Mouse (Mus musculus): Measurements from ENCODE around the gene Dcun1d3. TPM values are rescaled to one million over a fixed set of nuclear protein-coding genes. Genes with fewer than 3 reads are reported as not detected.

Dcun1d3 gene
- polyA plus RNA-seq, 1 experiment, result 10.7 TPM

DNA sequence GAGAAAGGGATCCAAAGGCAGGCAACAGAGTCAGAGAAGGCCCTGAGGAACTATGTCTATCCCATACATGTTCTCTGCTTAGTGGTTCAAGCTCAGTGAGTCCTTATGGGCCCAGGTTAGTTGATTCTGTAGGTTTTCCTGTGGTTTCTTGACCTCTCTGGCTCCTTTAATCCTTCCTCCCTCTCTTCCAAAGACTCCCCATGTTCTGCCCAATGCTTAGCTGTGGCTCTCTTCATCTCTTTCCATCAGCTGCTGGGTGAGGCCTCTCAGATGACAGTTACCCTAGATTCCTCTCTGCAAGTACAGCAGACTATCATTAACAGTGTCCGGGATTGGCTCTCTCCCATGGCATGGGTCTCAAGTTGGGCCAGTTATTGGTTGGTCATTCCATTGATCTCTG is 60.7 kb downstream of the Dcun1d3 start:
- no peak for DNase-seq (ENCODE audit: extremely low spot score in 1 of 2, low spot score in 1 of 2)

DNA sequence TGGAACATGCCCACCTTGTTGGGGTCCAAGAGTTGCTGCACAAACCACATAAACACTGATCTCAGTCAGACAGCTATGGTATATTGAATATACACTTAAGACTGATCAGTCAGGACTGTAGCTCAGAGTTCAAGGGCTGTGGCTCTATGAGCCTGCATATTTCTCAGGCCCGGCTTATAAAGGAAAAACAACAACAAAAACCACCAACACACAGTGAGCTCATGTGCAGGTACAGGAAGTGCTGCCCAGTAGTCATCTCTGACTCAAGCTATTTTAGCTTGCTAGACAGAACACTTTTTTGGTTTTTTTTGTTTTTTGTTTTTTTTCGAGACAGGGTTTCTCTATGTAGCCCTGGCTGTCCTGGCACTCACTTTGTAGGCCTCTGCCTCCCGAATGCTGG is 87.4 kb downstream of the Dcun1d3 start:
- no peak for DNase-seq (ENCODE audit: extremely low spot score in 1 of 2, low spot score in 1 of 2)

DNA sequence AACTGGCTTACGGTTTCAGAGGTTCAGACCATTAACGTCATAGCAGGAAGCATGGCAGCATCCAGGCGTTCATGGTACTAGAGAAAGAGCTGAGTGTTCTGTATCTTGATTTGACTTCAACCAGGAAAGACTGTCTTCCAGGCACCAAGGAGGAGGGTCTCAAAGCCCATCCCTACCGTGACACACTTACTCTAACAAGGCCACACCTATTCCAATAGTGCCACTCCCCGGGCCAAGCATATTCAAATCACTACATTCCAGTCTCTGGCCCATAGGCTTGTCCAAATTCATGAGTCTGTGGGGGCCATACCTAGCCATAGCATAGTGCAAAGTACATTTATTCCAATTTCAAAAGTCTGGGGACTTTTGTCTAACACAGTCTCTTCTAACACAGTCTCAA is 88.7 kb downstream of the Dcun1d3 start:
- no peak for DNase-seq (ENCODE audit: extremely low spot score in 1 of 2, low spot score in 1 of 2)

Other genes with a start within 250 kb of the Dcun1d3 start
- gene Acsm4, start 206.3 kb downstream of the Dcun1d3 start, polyA plus RNA-seq (2012; rRNA removed), result 0.16 and 0.23 TPM in 2 replicates
- 35.9 and 36.7 TPM in 2 replicates for gene Thumpd1, start 175.5 kb downstream of the Dcun1d3 start, polyA plus RNA-seq (2012; rRNA removed)
- 0.04 and 0.12 TPM in 2 replicates for gene Acsm3, start 135.4 kb downstream of the Dcun1d3 start, polyA plus RNA-seq (2012; rRNA removed)
- gene Rexo5, start 102.3 kb downstream of the Dcun1d3 start, polyA plus RNA-seq (2012; rRNA removed), result 2.1 and 5.7 TPM in 2 replicates
- gene Eri2, start 102.2 kb downstream of the Dcun1d3 start, polyA plus RNA-seq (2012; rRNA removed), result 6.6 and 8.2 TPM in 2 replicates
- gene Lyrm1, start 437 bp downstream of the Dcun1d3 start, polyA plus RNA-seq (2012; rRNA removed), result 17.8 and 19.1 TPM in 2 replicates
- gene Dnah3, start 199.0 kb upstream of the Dcun1d3 start, polyA plus RNA-seq (2012; rRNA removed), result 0.02 and 0.06 TPM in 2 replicates
- gene Tmem159, start 206.1 kb upstream of the Dcun1d3 start, polyA plus RNA-seq (2012; rRNA removed), result 12.0 and 14.8 TPM in 2 replicates
- 0.24 and 0.32 TPM in 2 replicates for gene Zp2, start 249.0 kb upstream of the Dcun1d3 start, polyA plus RNA-seq (2012; rRNA removed)

Data from frontal cortex, adult 2 months (tissue).